Mouse (Mus musculus) kidney, postnatal 14 days (tissue): Measurements from ENCODE around the gene Ttyh3.

ENCODE experiments used
- DNase-seq: peaks from one replicate; pipeline ENCODE4 v3.0.0; 2022; ENCODE audit warnings: mixed read lengths

The Ttyh3 gene

GRCm38 (mm10) chr5:140624961-140625360, 23.9 kb downstream of the Ttyh3 start:
- no peak for DNase-seq

- DNase-seq, result no peak
These were observed 24.6 kb downstream of the Ttyh3 start for GRCm38 (mm10) chr5:140624238-140624637.

GRCm38 (mm10) chr5:140623791-140624190, 25.0 kb downstream of the Ttyh3 start:
- DNase-seq, result no peak

- no peak for DNase-seq
These were observed 25.7 kb downstream of the Ttyh3 start for GRCm38 (mm10) chr5:140622978-140623670.

GRCm38 (mm10) chr5:140621517-140621916, 27.3 kb downstream of the Ttyh3 start:
- DNase-seq, result no peak

- no peak for DNase-seq
These were observed 27.7 kb downstream of the Ttyh3 start for GRCm38 (mm10) chr5:140621092-140621491.

GRCm38 (mm10) chr5:140619895-140620736, 28.7 kb downstream of the Ttyh3 start:
- DNase-seq, result no peak

- peak; percentile 83 for DNase-seq
These were observed 29.6 kb downstream of the Ttyh3 start for GRCm38 (mm10) chr5:140619151-140619771.

GRCm38 (mm10) chr5:140617714-140618113, 31.1 kb downstream of the Ttyh3 start:
- peak; percentile 41 for DNase-seq

GRCm38 (mm10) chr5:140616691-140617090, 32.1 kb downstream of the Ttyh3 start:
- no peak for DNase-seq

GRCm38 (mm10) chr5:140616110-140616503, 32.7 kb downstream of the Ttyh3 start:
- DNase-seq, result no peak

GRCm38 (mm10) chr5:140615321-140616109, 33.3 kb downstream of the Ttyh3 start:
- DNase-seq, result no peak

- no peak for DNase-seq
These were observed 34.0 kb downstream of the Ttyh3 start for GRCm38 (mm10) chr5:140614837-140615236.

- no peak for DNase-seq
These were observed 34.7 kb downstream of the Ttyh3 start for GRCm38 (mm10) chr5:140614141-140614540.

GRCm38 (mm10) chr5:140612191-140612590, 36.6 kb downstream of the Ttyh3 start:
- DNase-seq, result no peak

- no peak for DNase-seq
These were observed 37.1 kb downstream of the Ttyh3 start for GRCm38 (mm10) chr5:140611611-140612185.

- DNase-seq, result peak; percentile 89
These were observed 37.7 kb downstream of the Ttyh3 start for GRCm38 (mm10) chr5:140611021-140611583.

- peak; percentile 75 for DNase-seq
These were observed 38.4 kb downstream of the Ttyh3 start for GRCm38 (mm10) chr5:140610273-140611011.

- peak; percentile 72 for DNase-seq
These were observed 39.1 kb downstream of the Ttyh3 start for GRCm38 (mm10) chr5:140609511-140610272.

GRCm38 (mm10) chr5:140608634-140609015, 40.2 kb downstream of the Ttyh3 start:
- DNase-seq, result no peak
